Mouse (Mus musculus) neural tube, embryonic 15.5 days (tissue): Measurements from ENCODE around the gene Trip6. TPM values are rescaled to one million over a fixed set of nuclear protein-coding genes. Genes with fewer than 3 reads are reported as not detected.

Experiments used
- ATAC-seq: fragments of 200-750 bp; cut with Nextera tagmentation; 2 replicates; pipeline ENCODE4 v1.8.0; 2017; ENCODE audit warnings: mild to moderate bottlenecking, moderate TSS enrichment, moderate library complexity; ENCODE audit not compliant: low FRiP score
- H3K27ac ChIP-seq: fragments of 300-500 bp; sonication (generic); replicated peaks from 2 replicates; pipeline ENCODE4 v1.5.1; 2015; ENCODE audit warnings: mild to moderate bottlenecking, inconsistent platforms
- H3K27me3 ChIP-seq: fragments of 300-500 bp; sonication (generic); replicated peaks from 2 replicates; pipeline ENCODE4 v1.6.1; 2015; ENCODE audit warnings: inconsistent platforms
- H3K36me3 ChIP-seq: fragments of 300-500 bp; sonication (generic); 2 replicates; pipeline ENCODE4 v1.6.1; 2015; ENCODE audit warnings: inconsistent platforms
- H3K4me1 ChIP-seq: fragments of 300-500 bp; sonication (generic); 2 replicates; pipeline ENCODE4 v1.6.1; 2015; ENCODE audit warnings: inconsistent platforms
- H3K4me2 ChIP-seq: fragments of 300-500 bp; sonication (generic); 2 replicates; pipeline ENCODE4 v1.6.1; 2015; ENCODE audit warnings: inconsistent platforms, mild to moderate bottlenecking, moderate library complexity
- H3K4me3 ChIP-seq: fragments of 300-500 bp; sonication (generic); replicated peaks from 2 replicates; pipeline ENCODE4 v1.5.1; 2015; ENCODE audit warnings: mild to moderate bottlenecking, inconsistent platforms
- H3K9ac ChIP-seq: fragments of 300-500 bp; sonication (generic); replicated peaks from 2 replicates; pipeline ENCODE4 v1.6.1; 2015; ENCODE audit warnings: mild to moderate bottlenecking, inconsistent platforms
- H3K9me3 ChIP-seq: fragments of 300-500 bp; sonication (generic); replicated peaks from 2 replicates; pipeline ENCODE4 v1.6.1; 2016; ENCODE audit warnings: inconsistent platforms
- WGBS: fragments of 180-500 bp; shearing (Covaris S2); methylation state at CpG from one replicate; pipeline ENCODE4 v1.1.7; 2015; ENCODE audit warnings: mixed read lengths; 5-methylcytosine and 5-hydroxymethylcytosine counted together
- polyA plus RNA-seq: library from polyadenylated mRNA; unstranded; fragments of >200 nt; fragmentation: Nextera tagmentation; extraction: Ambion mirVana; gene quantifications from 2 replicates; pipeline ENCODE4 v1.2.1, GENCODE M21; 2015

The Trip6 gene
- polyA plus RNA-seq, 1 experiment from 2014 or later: 14.0 TPM

GRCm38 (mm10) chr5:137307071-137307912 lies 6.9 kb downstream of the Trip6 start, which contains the start of gene Srrt:
Gene Srrt, minus strand, starts transcription at chr5:137307674.
- H3K4me3 ChIP-seq: peak within 1 kb of the TSS; percentile 77

DNA sequence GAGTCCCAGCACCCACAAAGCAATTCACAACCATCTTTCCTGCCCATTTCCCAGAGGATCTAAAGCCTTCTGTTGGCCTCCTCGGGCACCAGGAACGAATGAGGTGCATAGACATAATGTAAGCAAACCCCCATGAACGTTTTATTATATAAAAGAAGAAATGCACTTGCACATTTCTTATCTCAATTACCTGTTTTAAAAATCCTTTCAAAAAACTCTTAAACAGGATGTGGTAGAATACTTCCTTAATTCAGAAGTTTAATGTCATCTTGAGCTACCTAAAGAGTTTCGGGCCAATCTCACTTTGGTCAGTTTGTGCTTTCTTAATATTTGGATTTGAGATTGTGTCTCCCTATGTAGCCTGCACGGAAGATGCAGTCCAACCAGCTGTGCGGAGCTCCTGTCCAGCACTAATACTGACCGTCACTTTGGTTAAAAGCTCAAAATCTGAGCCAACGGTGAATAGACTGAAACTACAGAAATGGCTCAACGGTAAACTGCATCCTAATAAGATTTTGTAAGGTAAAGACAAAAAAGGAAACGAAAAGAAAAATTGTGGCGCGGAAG lies 7.7 kb downstream of the Trip6 start:
- peak overlapping the region; percentile 77 for H3K4me3 ChIP-seq
- H3K4me1 ChIP-seq: peaks cover 46% of the 10 kb centered on the region
- WGBS: 13% methylated on average over 12 of the region's 12 CpGs
- no peaks in the 10 kb centered on the region for H3K9me3 ChIP-seq
- H3K27me3 ChIP-seq: no peaks in the 10 kb centered on the region
- peaks cover 37% of the 10 kb centered on the region for H3K36me3 ChIP-seq
- H3K27ac ChIP-seq: peak overlapping the region; percentile 94
- peak overlapping the region; percentile 95 for H3K9ac ChIP-seq
- ATAC-seq: no peak
- peak overlapping the region; percentile 64 for H3K4me2 ChIP-seq

More at GRCm38 (mm10) chr5:137307071-137307912, 6.9 kb downstream of the Trip6 start, which contains the start of gene Srrt:
- H3K9ac ChIP-seq: peak within 1 kb of the TSS; percentile 95
- peak; percentile 89 for ATAC-seq
- no peaks in the 10 kb centered on the region for H3K27me3 ChIP-seq
- WGBS: under 1% methylated on average over 53 of the region's 72 CpGs
- no peaks in the 10 kb centered on the region for H3K9me3 ChIP-seq
- peak within 1 kb of the TSS; percentile 64 for H3K4me2 ChIP-seq
- peak within 1 kb of the TSS; percentile 94 for H3K27ac ChIP-seq
- peaks cover 29% of the 10 kb centered on the region for H3K36me3 ChIP-seq
- H3K4me1 ChIP-seq: peaks cover 46% of the 10 kb centered on the region

- no peaks in the 10 kb centered on the region for H3K9me3 ChIP-seq
- H3K4me3 ChIP-seq: peak overlapping the region; percentile 77
- ATAC-seq: no peak
- H3K4me1 ChIP-seq: peaks cover 46% of the 10 kb centered on the region
- H3K36me3 ChIP-seq: peaks cover 44% of the 10 kb centered on the region
- no peaks in the 10 kb centered on the region for H3K27me3 ChIP-seq
- 27% methylated on average over 3 of the region's 3 CpGs for WGBS
- H3K4me2 ChIP-seq: peak overlapping the region; percentile 64
- H3K9ac ChIP-seq: peak overlapping the region; percentile 95
- no peak overlapping the region for H3K27ac ChIP-seq
Measured at GRCm38 (mm10) chr5:137305822-137306221, 8.4 kb downstream of the Trip6 start.

DNA sequence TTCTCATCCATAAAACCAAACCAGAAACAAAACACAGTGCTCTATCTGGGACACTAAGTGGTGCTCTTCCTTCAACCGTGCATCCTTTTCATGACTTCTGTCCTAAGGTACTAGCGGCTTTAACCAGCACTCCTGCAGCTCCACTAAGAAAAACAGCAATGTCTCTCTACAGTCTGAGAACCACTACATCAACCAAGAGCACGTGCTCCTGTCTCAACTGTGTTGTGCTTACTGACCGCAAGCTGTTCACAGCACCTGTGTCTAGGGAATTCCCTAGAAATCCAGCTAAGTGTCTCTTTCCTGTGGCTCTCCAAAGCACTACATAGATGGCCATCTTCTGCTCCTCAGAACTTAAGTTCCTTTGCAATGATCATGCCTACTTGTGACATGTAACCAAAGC lies 9.4 kb downstream of the Trip6 start:
- peak overlapping the region; percentile 45 for H3K9ac ChIP-seq
- H3K27ac ChIP-seq: peak overlapping the region; percentile 23; the same call in 1 of the 2 replicates
- peak overlapping the region; percentile 77 for H3K4me3 ChIP-seq
- peak overlapping the region; percentile 64 for H3K4me2 ChIP-seq
- H3K27me3 ChIP-seq: no peaks in the 10 kb centered on the region
- peaks cover 50% of the 10 kb centered on the region for H3K36me3 ChIP-seq
- 26% methylated on average over 4 of the region's 4 CpGs for WGBS
- H3K4me1 ChIP-seq: peaks cover 46% of the 10 kb centered on the region
- no peak for ATAC-seq
- H3K9me3 ChIP-seq: no peaks in the 10 kb centered on the region

- Histone ChIP-seq H3K9ac (0 out of 2 replicates have a peak overlapping the region, but pooled peaks have one; percentile 45), H3K4me2 (peak overlapping the region; percentile 64; the same call in 1 of the 2 replicates), H3K27ac (no peak overlapping the region), H3K36me3 (peaks cover 51% of the 10 kb centered on the region), H3K4me1 (peaks cover 46% of the 10 kb centered on the region), H3K4me3 (no peak overlapping the region; the same call in 1 of the 2 replicates), H3K9me3 (no peaks in the 10 kb centered on the region), H3K27me3 (no peaks in the 10 kb centered on the region)
- 84% methylated on average over 3 of the region's 3 CpGs for WGBS
- ATAC-seq: no peak
Measured at GRCm38 (mm10) chr5:137304165-137304564, 10.0 kb downstream of the Trip6 start.

DNA sequence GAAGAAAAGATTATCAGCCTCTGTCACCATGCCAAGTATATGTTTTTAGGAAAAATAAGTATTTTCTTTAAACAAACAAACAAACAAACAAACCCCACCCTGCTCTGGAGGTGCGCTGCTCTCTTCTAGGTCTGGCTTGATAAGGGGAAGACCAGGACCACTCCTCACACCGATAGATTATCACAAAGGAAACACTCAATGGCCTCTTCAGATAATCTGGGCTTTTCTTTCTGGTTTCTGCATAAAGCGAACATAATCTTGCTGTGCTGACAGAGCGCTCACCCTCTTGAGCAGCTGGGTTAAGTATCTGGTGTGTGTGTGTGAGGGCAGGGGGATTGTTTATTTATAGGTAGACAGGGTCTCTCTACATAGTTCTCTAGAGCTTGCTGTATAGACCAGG lies 10.6 kb downstream of the Trip6 start:
- Histone ChIP-seq H3K4me2 (no peak overlapping the region), H3K27ac (no peak overlapping the region), H3K27me3 (no peaks in the 10 kb centered on the region), H3K9ac (no peak overlapping the region), H3K9me3 (no peaks in the 10 kb centered on the region), H3K4me1 (peaks cover 44% of the 10 kb centered on the region), H3K36me3 (peaks cover 52% of the 10 kb centered on the region), H3K4me3 (no peak overlapping the region)
- ATAC-seq: no peak
- WGBS: 93% methylated on average over 4 of the region's 4 CpGs

GRCm38 (mm10) chr5:137301253-137301652 lies 13.0 kb downstream of the Trip6 start:
- 64% methylated on average over 21 of the region's 21 CpGs for WGBS
- no peak overlapping the region for H3K27ac ChIP-seq
- peaks cover 31% of the 10 kb centered on the region for H3K4me1 ChIP-seq
- no peak overlapping the region for H3K4me3 ChIP-seq
- H3K9me3 ChIP-seq: no peaks in the 10 kb centered on the region
- H3K36me3 ChIP-seq: peaks cover 75% of the 10 kb centered on the region
- no peak overlapping the region for H3K4me2 ChIP-seq
- no peak overlapping the region for H3K9ac ChIP-seq
- ATAC-seq: no peak
- no peaks in the 10 kb centered on the region for H3K27me3 ChIP-seq

- H3K9me3 ChIP-seq: no peaks in the 10 kb centered on the region
- no peak overlapping the region for H3K4me3 ChIP-seq
- H3K4me2 ChIP-seq: no peak overlapping the region
- H3K9ac ChIP-seq: no peak overlapping the region
- H3K27ac ChIP-seq: no peak overlapping the region
- H3K27me3 ChIP-seq: no peaks in the 10 kb centered on the region
- H3K4me1 ChIP-seq: peaks cover 21% of the 10 kb centered on the region
- ATAC-seq: no peak
- WGBS: 97% methylated on average over 7 of the region's 7 CpGs
- H3K36me3 ChIP-seq: peaks cover 88% of the 10 kb centered on the region
Measured at GRCm38 (mm10) chr5:137299240-137299639, 15.0 kb downstream of the Trip6 start.

GRCm38 (mm10) chr5:137297126-137297525 lies 17.1 kb downstream of the Trip6 start:
- H3K27ac ChIP-seq: no peak overlapping the region
- H3K4me1 ChIP-seq: peaks cover 23% of the 10 kb centered on the region
- H3K36me3 ChIP-seq: peaks cover 71% of the 10 kb centered on the region
- no peak overlapping the region for H3K9ac ChIP-seq
- H3K4me2 ChIP-seq: no peak overlapping the region
- H3K9me3 ChIP-seq: no peaks in the 10 kb centered on the region
- no peak for ATAC-seq
- H3K4me3 ChIP-seq: no peak overlapping the region
- H3K27me3 ChIP-seq: peaks cover 2% of the 10 kb centered on the region; the same call in 1 of the 2 replicates
- 93% methylated on average over 14 of the region's 14 CpGs for WGBS

- Histone ChIP-seq H3K9me3 (no peaks in the 10 kb centered on the region), H3K4me2 (no peak overlapping the region), H3K27ac (no peak overlapping the region; the same call in 1 of the 2 replicates), H3K9ac (no peak overlapping the region), H3K36me3 (peaks cover 57% of the 10 kb centered on the region), H3K4me1 (peaks cover 29% of the 10 kb centered on the region), H3K4me3 (no peak overlapping the region), H3K27me3 (peaks cover 8% of the 10 kb centered on the region; the same call in 1 of the 2 replicates)
- 91% methylated on average over 15 of the region's 15 CpGs for WGBS
- ATAC-seq: no peak
Measured at GRCm38 (mm10) chr5:137295712-137296111, 18.5 kb downstream of the Trip6 start.

- Histone ChIP-seq H3K9ac (peak overlapping the region; percentile 78), H3K27ac (peak overlapping the region; percentile 89), H3K4me3 (peak overlapping the region; percentile 52), H3K36me3 (peaks cover 53% of the 10 kb centered on the region), H3K4me2 (peak overlapping the region; percentile 96), H3K4me1 (peaks cover 33% of the 10 kb centered on the region), H3K9me3 (no peaks in the 10 kb centered on the region), H3K27me3 (peaks cover 12% of the 10 kb centered on the region)
- no peak for ATAC-seq
- 83% methylated on average over 9 of the region's 9 CpGs for WGBS
Measured at GRCm38 (mm10) chr5:137295296-137295695, 18.9 kb downstream of the Trip6 start.
